Mouse (Mus musculus) liver (tissue): ENCODE results near the gene Cnot6.

Experiments used
- DNase-seq: peaks from one replicate; pipeline ENCODE4 v3.0.0-alpha.2; 2020; ENCODE audit warnings: mixed read lengths

The Cnot6 gene

DNA sequence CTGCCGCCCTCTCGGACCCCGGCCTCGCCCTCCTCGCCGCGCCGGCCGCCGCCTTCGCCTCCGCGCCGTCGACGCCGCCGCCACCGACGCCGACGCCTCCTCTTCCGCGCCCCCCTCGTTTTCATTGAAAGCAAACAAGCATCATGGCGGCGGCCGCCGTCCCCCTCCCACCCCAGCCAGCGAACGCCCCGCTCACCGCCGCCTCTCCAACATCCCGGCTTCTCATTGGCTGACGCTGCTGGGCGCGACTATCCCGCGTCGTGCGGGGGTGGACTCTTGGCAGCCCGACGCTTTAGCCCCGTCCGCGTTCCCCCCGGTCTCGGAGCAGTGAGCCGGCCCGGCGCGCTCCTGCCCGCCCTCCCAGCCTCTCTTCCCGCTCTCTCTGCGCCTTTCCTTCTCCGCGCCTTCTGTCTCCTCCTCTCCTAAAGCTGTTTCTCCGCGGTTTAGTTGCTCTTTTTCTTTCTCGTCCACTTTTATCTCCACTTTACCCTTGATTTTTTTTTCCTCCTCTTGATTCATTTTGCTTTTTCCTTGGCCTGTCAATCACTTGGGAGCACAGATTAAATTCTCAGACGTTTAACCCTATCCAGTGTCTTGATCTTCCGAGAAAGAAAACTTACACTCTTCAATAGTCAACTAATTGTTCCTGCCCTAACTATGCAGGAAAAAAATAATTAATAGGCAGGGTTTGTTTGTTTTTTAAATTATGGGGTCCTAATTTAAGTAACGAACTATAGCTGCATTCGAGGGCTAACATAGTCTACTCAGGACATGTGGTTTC lies at the start of gene Cnot6:
Gene Cnot6 (minus strand): TSS at position 169 of the 781 bp plus-strand sequence.
- peak; percentile 99 for DNase-seq

DNA sequence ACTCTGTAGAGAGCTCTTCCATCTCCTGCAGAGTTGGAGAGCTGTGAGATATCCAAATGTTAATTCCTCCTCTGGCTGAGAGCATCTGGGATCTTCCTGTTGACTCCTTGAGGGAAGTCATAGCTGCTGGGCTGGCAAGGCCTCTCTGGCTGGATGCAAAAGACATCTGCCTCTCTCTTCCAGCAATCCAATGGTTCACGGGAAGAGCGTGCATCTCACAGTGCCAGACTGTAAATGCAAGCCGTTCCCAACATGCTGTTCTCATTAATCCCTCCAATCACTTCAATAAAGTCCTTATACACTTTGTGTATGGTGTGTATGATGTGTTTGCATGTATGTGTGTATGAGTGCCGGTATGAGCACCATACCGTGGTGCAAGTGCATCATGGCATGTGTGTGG lies 48.6 kb upstream of the Cnot6 start:
- DNase-seq, result no peak

DNA sequence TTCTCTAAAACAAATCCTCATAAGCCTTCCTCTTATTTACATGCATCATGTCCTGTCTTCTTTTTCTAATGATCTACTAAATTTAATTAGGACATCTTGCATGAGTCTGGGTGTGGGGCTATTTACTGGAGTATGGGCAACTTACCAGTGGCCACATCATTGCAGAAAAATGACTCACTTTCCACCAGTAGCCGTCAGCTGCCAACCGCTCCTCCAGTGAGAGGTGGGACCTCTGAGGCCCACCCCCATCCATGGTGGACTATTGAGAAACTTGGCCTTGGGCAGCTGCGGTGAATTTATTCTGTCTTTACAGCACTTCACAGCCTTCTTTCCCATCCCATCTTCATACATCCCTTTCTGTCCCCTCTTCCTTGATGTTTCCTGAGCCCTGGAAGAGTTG lies 45.6 kb upstream of the Cnot6 start:
- DNase-seq, result no peak

DNA sequence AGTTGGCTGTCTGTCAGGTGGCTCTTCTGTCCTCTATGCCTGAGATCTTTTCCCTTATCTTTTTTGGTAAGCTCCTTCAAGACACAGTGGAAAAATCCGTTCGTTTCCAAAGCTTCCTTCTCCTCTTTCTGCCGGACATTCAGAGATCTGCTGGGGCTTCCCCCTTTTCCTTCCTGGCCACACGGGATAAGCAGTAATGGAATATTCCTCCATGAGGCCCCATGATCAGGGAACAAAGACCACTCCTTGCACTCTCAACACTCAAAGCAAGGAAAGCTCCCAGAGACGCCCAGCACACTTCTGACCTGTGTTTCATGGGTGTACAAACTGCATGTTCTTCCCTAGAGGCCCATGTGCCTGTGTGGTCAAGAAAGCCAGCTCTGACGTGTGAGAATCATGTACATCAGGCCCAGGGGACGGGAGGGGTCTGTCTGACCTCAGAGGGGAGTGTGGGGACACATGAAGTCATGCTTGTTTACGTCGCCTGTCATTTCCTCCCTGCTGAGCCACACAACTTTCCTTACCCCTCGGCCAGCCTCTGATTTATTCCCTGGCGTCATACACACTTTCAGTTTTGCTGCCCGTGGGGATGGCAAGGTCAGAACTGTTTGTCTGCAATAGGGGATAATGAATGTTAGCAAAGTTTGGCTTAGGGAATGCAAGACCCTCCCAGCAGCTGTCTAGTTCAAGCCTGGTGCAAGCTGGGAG lies 42.6 kb upstream of the Cnot6 start:
- no peak for DNase-seq

DNA sequence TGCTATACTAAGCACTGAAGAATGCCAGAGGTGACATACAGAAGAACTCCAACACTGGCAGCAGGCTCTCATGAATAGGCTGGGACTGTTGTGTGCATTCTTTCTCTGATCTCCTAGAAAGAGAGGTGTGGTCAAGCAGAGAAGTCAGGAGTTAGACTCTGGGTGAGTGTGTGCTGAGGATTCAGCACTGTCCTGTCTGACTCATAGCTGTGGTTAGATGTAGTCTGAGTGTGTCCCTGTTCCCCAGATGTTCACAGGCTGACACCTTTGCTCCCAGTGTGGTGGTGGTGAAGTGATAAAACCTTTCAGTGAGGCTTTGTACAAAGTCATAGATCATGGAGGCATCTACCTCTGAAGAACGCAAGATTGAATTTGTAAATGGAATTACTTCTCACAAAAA lies 34.2 kb upstream of the Cnot6 start:
- no peak for DNase-seq

DNA sequence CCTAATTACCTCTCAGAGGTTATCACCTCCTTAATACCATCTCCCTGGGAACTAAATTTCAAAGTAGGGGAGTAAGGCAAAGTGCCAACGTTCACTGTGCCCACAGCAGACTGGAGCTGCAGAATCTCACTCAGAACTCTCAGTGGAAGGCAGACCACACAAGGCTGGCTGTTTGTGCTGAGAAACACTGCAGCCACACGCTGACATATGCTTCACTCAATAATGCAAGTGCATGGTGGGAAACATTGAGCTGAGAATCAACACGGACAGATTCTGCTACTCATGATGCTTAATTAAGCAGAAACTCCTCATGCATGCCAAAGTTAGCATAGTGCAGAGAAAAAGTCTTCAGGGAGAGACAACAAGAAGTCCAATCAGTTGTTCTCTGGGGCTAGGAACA lies 33.3 kb upstream of the Cnot6 start:
- DNase-seq, result no peak

DNA sequence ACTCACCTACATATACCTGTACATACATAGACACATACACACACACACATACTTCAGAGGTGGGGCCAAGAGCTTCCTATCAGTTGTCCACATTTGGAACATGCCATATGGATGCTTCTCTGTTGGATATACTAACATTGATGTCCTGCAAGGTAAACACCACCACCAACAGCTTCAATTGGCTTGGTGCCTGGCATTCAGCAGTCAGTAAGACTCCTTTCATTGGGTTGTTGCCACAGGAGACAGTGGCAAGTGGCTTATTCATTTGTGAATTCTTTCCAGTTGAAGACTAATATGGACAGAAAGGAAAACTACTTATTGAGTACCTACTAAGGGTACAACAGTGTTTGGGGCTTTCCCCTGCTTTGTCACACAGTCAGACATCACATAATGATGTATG lies 32.5 kb upstream of the Cnot6 start:
- no peak for DNase-seq

DNA sequence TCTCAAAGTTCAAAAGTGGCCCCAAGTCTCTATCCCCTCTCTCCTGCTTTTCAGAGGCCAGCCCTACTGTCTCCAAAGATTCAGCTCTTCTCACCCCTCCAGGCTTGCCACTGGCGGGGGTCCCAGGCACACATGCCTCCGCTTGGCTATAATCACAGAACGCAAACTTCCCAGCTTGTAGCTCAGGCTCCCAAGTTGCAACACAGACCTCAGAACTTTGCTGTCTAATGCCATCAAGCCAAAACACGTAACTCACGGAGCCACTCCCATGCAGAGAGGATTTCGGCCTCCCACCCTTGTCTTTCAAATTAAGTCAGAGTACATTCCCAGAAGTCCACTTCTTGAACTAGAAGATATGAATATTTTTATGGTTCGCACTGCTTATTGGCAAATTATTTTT lies 31.1 kb upstream of the Cnot6 start:
- no peak for DNase-seq

DNA sequence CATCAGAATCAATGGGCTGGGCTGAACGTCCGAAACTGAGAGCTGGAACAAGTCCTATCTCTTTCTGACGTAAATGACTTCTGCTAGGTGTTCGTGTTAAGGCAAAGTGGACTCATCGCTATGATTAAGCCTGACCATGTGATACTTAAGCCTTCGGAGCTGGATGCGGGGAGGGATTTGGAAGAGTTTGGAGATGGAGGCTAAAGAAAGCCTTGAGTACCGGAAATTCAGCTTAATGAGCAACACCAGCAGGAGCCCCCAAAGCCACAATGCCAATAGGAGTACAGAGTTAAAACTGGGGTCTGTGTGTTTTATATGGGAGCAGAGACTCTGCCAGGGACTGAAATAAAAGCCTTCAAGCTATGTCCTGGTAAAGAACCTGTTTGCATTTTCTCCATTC lies 29.7 kb upstream of the Cnot6 start:
- no peak for DNase-seq

DNA sequence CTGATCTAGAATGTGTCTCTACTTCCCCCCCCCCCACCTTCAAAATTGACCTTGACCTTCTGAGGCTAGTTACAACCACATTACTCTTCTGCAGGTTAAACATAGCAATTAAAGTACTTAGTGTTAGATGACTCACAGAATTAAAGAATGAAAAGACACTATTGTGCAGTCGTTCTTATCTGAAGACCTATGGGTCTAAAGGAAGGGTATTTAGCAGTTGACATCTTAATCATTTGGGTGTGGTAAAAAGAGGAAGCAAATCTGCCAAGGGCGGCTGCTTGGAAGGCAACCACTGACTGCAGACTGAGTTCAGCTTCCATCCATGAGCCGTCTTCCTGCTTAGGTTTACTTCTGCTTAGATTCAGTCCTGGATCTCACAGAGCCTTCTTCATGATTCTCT lies 27.3 kb upstream of the Cnot6 start:
- DNase-seq, result peak; percentile 20

DNA sequence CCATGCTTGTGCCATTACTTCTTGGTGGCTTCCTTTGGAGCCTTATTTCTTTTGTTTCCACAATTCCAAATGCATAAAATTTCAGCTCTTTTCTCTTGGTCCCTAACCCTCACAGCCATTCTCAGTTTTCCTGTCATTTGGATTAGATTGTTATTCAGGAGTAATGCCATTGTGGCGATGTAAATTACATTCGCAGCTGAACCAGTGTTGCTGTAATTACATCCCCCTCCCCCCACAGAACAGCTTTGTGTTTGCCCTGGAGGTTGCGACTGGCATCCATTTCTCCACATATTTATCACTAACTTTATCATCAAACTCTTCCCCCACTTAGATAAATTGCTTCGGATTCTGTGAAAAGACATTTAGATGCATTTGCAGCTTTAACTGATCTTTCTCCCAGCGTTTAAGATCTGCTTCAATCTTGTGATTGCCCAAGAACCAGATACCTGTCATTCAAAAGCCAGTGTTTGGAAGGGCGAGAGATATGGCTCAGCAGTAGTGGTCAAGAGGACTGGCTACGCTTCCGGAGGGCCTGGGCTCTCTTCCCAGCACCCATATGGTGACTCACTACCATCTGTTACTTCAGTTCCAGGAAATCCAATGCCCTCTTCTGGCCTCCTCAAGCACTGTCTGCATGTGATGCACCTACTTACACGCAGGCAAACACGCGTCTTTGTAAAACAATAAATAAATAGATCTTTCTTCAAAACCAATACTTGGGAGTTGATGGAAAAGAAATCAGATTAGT lies 26.3 kb upstream of the Cnot6 start:
- no peak for DNase-seq

DNA sequence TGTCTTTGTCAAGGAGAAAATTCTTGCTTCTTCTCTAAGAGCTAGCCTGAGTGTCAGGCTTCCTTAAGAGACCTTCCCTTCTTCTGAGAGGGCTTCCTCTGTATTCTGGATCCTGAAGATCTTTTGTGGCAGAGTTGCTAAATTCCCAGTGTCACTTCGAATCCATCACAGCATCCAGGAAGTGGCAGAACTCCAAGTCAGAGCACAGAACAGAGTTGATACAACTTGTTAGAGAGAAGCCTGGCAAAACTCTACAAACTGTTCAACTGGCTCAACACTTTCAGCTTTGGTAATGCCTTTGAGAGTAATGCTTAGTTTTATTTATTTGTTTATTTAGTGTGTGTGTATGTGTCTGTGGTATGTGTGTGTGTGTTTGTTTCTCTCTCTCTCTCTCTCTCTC lies 25.1 kb upstream of the Cnot6 start:
- no peak for DNase-seq

DNA sequence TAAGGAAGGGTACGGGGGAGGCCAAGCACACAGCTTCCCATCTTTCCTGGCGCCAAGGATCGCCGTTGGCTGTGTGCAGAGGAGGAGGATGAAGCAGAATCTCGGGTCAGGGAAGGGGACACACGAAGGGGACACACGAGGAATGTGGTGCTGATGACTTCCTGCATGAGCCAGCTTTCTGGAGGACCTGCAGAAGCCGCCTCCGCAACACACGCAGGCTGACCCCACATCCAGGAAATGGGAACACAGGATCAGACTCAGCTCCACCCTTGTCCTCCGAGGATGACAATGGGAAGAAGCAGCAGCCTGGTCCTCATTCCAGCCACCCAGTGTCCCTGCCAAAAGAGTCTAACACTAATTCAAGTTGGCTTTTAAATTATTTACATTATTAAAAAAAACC lies 22.2 kb upstream of the Cnot6 start:
- DNase-seq, result no peak

DNA sequence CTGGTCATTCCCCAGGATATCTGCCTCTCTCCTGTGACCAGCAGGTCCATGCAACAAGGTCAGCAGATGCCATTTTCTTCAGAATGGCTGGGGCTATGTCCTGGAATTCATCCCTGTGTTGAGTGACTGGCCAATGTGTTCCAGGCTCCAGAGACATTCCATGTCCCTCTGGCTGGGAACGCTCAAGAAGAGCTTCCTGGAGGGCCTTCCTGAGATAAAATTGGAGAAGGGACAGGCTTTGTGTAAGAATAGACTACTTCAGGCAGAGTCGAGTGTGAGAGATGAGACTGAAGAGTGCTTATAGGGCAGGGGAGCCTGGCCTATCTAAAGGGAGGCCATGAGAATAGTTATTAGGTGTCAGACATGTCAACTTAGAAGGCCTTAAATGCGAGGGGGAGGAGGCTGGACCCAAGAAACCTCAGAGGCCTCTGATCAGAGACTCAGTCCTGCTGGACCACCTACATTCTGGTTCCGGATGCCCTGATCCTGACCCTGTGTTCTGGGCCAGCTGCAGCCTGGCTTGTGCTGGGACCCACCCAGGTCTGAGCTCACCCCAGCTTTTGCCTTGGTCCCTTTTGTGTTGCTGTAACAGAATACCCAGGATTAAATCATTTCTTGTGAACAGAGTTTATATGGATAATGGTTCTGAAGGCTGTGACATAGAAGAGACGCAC lies 17.9 kb upstream of the Cnot6 start:
- DNase-seq, result no peak

DNA sequence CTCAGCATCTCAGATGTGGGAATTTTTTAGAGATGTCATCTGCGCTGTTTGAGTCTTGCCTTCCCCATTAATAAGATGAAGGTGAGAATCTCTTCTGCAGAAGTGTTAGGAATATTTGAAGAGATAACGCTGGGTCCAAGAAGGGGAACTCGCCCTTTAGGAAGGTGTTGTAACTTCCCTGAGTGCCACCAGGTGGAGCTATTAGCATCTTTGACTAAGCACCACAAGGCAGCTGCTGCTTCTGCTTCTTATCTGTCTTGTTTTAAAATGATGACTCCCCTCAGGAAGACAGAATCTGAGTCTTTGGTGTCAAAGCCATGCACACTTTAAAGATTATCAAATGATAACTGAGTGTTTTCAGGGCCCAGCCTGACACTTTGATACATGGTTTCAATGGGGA lies 15.4 kb upstream of the Cnot6 start:
- peak; percentile 59 for DNase-seq

DNA sequence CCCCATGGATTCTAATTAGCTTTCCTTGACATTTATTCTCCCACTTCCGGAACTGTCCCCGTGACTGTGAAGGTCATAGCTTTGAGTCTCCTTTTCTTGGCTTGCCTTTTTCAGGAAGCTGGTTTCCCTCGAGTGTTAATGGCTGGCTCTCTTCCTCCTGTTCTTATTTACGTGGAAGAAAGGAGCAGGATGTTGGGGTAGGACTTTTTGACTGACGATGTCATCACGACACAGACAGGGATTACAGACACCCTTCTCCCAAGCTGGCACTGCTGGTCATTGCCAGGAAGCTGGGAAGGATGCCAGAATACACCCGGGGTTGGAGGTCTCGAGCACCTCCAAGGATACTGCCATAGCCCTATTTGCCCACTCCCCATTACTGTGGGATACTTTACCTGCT lies 14.3 kb upstream of the Cnot6 start:
- no peak for DNase-seq

DNA sequence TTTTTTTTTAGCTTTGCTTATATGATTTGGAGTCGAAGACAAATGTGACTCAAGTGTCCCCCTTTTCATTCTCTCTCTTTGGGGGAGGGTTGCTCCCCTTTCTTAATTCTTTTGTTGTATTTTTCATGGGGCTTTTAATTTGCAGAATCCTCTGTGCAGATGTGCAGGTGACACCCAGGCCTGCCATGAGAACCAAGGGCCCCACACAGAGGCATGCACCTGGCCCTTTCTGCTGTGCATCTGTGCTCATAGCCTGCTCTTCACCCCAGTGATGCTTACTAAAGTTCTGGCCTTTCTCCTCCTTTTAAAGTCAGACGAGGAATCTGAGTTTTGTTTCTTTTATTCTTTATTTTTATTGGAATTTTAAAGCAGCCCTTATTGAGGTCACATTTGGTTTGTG lies 12.2 kb upstream of the Cnot6 start:
- no peak for DNase-seq

DNA sequence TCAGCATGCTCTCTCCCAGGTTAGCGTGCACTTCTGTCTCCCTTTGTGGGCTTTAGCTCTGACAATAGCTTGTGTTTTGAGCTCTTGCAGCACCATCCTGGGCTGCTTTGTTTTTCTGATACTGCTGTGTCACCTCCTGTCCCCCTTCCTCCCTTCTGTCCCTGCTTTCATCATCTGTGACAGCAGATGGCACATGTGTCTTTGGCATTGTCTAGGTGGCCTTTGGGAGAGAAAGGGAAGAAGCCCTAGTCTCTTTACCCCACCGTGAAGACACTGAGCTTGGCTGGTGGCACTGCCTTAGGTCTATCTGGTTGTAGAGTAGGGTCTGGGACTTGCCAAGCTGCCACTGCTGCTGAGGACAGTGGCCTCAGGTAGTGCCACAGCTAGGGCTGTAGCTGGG lies 10.8 kb upstream of the Cnot6 start:
- no peak for DNase-seq

DNA sequence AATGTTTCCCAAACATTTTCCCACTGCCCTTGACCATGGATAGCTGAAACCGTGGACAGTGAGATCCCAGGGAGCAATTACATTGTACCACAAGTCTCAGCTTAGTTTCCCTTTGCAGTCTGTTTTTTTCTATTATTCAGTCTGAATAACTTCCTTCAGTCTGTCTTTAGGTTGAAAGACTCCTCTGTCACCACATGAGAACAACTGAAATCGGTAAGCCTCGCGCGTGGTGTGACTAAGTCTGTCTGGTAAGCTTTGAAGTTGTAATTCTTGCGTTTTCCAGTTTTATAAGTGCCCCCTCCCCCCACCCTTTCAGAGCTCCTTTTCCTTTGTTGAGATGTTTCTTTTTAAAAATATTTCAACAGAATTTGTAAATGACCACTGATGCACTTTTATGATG lies 10.2 kb upstream of the Cnot6 start:
- no peak for DNase-seq

DNA sequence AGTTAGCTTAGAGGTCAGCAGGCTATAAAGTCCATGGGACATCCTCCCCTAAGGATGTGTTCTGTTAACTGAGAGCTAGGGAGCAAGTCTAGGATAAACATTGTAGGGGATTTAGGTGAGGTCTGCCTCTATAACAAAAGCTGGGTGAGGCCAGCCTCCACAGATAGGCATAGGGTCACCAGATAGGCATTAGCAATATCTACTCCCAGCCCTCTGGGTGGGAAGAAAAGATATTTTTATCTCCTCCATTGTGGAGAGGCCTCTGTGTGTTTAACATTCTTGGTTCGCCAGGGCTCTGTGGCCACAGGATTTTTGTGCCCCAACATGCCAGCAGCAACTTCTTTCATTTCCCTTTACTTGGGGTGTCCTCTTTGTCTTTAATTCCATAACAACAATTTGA lies 8.8 kb upstream of the Cnot6 start:
- DNase-seq, result peak; percentile 38

DNA sequence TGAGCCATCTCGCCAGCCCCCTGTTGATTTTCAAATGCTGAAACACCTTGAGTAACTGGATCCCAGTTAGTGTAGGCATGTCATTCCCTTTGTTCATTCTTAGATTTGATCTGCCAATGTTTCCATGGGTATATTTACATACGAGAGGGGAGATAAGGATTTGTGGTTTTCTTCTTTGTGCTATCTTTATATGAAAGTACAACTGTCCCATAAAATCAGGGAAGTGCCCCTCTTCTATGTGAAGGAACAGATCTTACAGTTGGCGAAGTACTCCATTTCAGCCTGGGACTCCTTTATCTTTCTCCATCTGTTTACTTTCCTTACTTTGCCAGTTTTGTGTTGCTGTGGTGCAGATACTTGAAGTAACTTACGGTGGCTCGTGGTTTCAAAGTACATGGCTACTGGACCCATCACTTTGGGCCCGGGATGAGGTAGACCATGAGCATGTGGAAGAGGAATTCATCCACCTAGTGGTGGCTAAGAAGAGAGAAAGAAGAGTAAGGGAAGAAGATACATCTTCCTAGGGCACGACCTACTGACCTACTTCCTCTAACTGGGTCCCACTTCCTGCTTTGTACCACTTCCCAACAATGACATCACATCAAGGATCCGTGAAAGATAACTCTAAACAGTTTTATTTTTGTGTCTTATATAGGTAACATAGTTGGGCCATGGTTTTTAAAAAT lies 7.1 kb upstream of the Cnot6 start:
- DNase-seq, result no peak
